9 mouse cellular contexts compared by ENCODE assay signal in genomic region chr4:156188811-156189323, GRCm38 (mm10). TPM values are rescaled to one million over a fixed set of nuclear protein-coding genes. Genes with fewer than 3 reads are reported as not detected.
DNase-seq lines count a peak whose midpoint lies in the region.
"Had no signal": no experiment of that assay in that cellular context is flagged by ENCODE, and none has a peak within 500 bp of the region (broad histone marks: within the 10 kb centered on the region; RNA-seq: fewer than 3 reads in every experiment).

No protein-coding gene starts in this region.

- peak; percentile 57 for DNase-seq in layer of hippocampus, adult 11-12 months (ENCODE audit: low spot score)
- no peak for DNase-seq in layer of hippocampus, adult 9-10 months (ENCODE audit: low spot score)
- DNase-seq in forebrain, embryonic 10.5 days (ENCODE audit: extremely low spot score, low spot score) = peak; percentile 72
- DNase-seq in kidney, adult 8-10 months = peak; percentile 52 to 72
- DNase-seq in lung, postnatal 10 days = peak; percentile 68
- DNase-seq in yolk sac, embryonic 10.5 days (ENCODE audit: low spot score) = peak; percentile 81
- no peak for DNase-seq in thymus, postnatal 14 days
- DNase-seq in gastrocnemius, postnatal 10 days = no peak

- H3K36me3 ChIP-seq in forebrain, embryonic 10.5 days (replicated peaks) = peaks cover 82% of the 10 kb centered on the region

- H3K9me3 ChIP-seq in forebrain, embryonic 10.5 days = no peaks in the 10 kb centered on the region

- peaks cover 99% of the 10 kb centered on the region for H3K4me1 ChIP-seq in forebrain, embryonic 10.5 days

- H3K27ac ChIP-seq in forebrain, embryonic 10.5 days = peak overlapping the region; percentile 89

- no peaks in the 10 kb centered on the region for H3K27me3 ChIP-seq in forebrain, embryonic 10.5 days (ENCODE audit: poor library complexity, severe bottlenecking)

- peak overlapping the region; percentile 52 for H3K4me3 ChIP-seq in forebrain, embryonic 10.5 days

- 1% methylated on average over 6 of the region's 6 CpGs for WGBS in forebrain, embryonic 10.5 days

RNA-seq across cellular contexts. Expression of gene Agrn, which starts 8.4 kb away (rescaled TPM):
- 58.3 and 62.0 TPM in 2 replicates for polyA plus RNA-seq in forebrain, embryonic 10.5 days (2016; fragmentation: Nextera tagmentation; extraction: Ambion mirVana)
- total RNA-seq in gastrocnemius, postnatal 10 days (2021) = 10 to 100 TPM; 31.4 to 40.8 TPM

RNA-seq across cellular contexts. Expression of gene Isg15, which starts 11.8 kb away (rescaled TPM):
- 0.38 and 0.43 TPM in 2 replicates for polyA plus RNA-seq in forebrain, embryonic 10.5 days (2016; fragmentation: Nextera tagmentation; extraction: Ambion mirVana)
- total RNA-seq in gastrocnemius, postnatal 10 days (2021) = under 1 TPM in 1 of 2 experiments, not detected in 1; 0.33 TPM

RNA-seq across cellular contexts. Expression of gene AW011738, which starts 14.2 kb away (rescaled TPM):
- 3.9 and 4.4 TPM in 2 replicates for polyA plus RNA-seq in forebrain, embryonic 10.5 days (2016; fragmentation: Nextera tagmentation; extraction: Ambion mirVana)
- total RNA-seq in gastrocnemius, postnatal 10 days (2021) = 1 to 10 TPM; 2.7 to 3.2 TPM

RNA-seq across cellular contexts. Expression of gene Perm1, which starts 26.8 kb away (rescaled TPM):
- 1.1 TPM in 2 replicates for polyA plus RNA-seq in forebrain, embryonic 10.5 days (2016; fragmentation: Nextera tagmentation; extraction: Ambion mirVana)
- total RNA-seq in gastrocnemius, postnatal 10 days (2021) = 10 to 100 TPM; 41.4 to 50.3 TPM
- polyA plus RNA-seq: testis, adult 2 months had no signal

RNA-seq across cellular contexts. Expression of gene Plekhn1, which starts 45.8 kb away (rescaled TPM):
- polyA plus RNA-seq in forebrain, embryonic 10.5 days (2016; fragmentation: Nextera tagmentation; extraction: Ambion mirVana) = 21.9 and 23.1 TPM in 2 replicates
- 1 to 10 TPM; 6.5 to 8.7 TPM for total RNA-seq in gastrocnemius, postnatal 10 days (2021)

Comparison
In these comparisons a context has a peak if more than half of its experiments do, and no peak if none do; other contexts are left out.
1. DNase-seq: peak in layer of hippocampus, adult 11-12 months (single experiment), forebrain, embryonic 10.5 days (single experiment), kidney, adult 8-10 months (2 of 2), lung, postnatal 10 days (single experiment) and yolk sac, embryonic 10.5 days (single experiment); none in layer of hippocampus, adult 9-10 months (single experiment), thymus, postnatal 14 days (single experiment) and gastrocnemius, postnatal 10 days (single experiment).